Mouse (Mus musculus) myocyte (in vitro differentiated cells): ENCODE results near the gene Gltp.

Experiments
- CEBPB ChIP-seq: IDR thresholded peaks from 2 replicates; pipeline ENCODE4 v1.6.1; 2011; ENCODE audit warnings: mild to moderate bottlenecking, moderate library complexity; ENCODE audit not compliant: poor library complexity, insufficient read depth, severe bottlenecking
- MAX ChIP-seq: IDR thresholded peaks from one replicate; pipeline ENCODE4 v1.6.1; 2011; ENCODE audit warnings: low read depth, mild to moderate bottlenecking, control low read depth
- POLR2A ChIP-seq: IDR thresholded peaks from one replicate; pipeline ENCODE4 v1.6.1; 2011; ENCODE audit warnings: low read depth, mild to moderate bottlenecking, control low read depth, moderate library complexity; ENCODE audit not compliant: insufficient read length
- POLR2AphosphoS2 ChIP-seq: IDR thresholded peaks from one replicate; pipeline ENCODE4 v1.6.1; 2011; ENCODE audit warnings: low read depth, control low read depth; ENCODE audit not compliant: insufficient read length

GRCm38 (mm10) chr5:114673114-114673513 lies 17.7 kb downstream of the Gltp start:
- TF ChIP-seq CEBPB, result no peak
- TF ChIP-seq MAX, result no peak
- no peak for TF ChIP-seq POLR2A
- no peak for TF ChIP-seq POLR2AphosphoS2
